Mouse (Mus musculus) WW6 (cell line): ENCODE measurements around the gene Acaca.
A peak's percentile ranks its signal among the peaks of the same experiment; 100 is the strongest.

Experiments used
- DNase-seq: peaks from one replicate; pipeline ENCODE4 v3.0.0-alpha.2; 2013; ENCODE audit warnings: low read depth, low spot score

The Acaca gene

DNA sequence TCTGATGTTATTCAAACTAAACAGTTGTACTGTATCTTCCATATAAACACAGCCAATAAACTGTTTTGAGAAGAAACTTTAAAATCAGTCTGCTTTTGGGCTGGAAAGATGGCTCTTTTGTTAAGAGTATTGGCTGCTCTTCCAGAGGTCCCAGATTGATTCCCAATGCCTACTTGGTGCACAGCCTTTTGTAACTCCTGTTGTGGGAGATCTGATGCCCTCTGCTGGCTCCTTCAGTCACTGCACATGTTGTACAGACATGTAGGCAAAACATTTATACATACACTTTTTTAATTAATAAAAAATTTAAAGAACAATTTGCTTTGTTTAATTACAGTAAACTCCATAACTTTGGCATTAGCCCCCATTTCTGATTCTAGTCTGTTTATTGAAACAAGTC, 114.1 kb downstream of the Acaca start:
- peak; percentile 28 for DNase-seq

GRCm38 (mm10) chr11:84247370-84247769, 117.9 kb downstream of the Acaca start:
- DNase-seq: no peak

- no peak for DNase-seq
Measured at GRCm38 (mm10) chr11:84251170-84251569, 121.7 kb downstream of the Acaca start.

DNA sequence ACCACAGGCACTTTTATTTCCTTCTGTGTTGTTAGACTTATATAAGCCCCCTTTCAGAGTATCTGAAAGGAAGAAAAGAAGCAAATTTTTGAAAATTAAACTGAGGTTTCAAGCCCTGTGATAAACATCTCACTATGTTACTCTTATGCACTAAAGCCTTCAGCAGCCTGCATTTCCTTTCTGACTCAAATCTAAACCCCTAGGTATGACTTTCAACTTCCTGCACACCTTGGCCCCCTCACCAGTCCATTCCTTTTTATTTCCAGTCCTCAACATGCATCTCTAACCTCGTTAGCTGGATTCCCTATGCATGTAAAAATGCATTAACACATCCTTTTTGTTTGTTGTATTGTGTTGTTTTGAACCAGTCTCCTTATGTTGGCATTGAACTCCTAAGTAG, 123.0 kb downstream of the Acaca start:
- no peak for DNase-seq

DNA sequence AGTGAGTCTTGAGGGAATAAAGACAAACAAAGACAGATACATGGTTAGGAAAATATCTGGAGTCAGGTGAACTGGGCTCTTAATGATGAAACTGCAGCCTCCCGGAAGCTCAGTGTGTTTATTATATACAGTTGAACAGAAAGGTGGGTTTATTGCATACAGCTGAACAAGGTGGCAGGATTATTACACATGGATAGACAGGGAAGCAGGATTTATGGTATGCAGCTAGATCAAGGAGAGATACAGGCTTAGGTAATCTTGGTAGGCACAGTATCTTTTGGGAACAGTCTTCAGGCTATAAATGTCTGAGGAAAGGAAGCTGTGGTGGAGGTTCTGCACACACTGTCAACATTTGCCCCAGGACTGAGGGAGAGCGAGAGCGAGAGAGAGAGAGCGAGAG, 126.4 kb downstream of the Acaca start:
- DNase-seq: no peak

DNA sequence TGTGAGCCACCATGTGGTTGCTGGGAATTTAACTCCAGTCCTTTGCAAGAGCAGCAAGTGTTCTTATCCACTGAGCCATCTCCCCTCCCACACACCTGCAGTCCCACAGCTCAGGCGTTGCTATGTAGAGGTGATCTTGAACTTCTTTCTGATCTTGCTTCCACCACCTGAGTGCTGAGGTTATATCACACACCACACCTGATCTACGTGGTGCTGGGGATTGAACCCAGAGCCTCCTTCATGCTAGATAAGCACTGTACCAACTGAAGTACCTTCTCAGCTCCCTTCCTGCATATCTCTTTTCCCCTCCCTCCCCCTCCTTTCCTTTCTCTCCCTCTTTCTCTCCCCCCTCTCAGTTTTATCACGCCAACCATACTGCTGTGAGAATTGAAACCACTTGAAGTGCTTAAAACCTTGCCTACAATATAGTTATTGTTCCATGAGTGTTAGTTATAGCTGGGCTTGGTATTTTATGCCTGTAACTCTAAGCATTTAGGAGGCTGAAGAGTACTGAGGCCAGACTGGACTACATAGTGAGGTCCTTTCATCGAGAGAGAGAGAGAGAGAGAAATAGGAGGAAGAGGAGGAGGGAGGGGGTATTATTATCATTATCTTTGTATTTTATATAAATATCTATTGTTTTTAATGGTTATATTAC, 128.7 kb downstream of the Acaca start:
- no peak for DNase-seq

DNA sequence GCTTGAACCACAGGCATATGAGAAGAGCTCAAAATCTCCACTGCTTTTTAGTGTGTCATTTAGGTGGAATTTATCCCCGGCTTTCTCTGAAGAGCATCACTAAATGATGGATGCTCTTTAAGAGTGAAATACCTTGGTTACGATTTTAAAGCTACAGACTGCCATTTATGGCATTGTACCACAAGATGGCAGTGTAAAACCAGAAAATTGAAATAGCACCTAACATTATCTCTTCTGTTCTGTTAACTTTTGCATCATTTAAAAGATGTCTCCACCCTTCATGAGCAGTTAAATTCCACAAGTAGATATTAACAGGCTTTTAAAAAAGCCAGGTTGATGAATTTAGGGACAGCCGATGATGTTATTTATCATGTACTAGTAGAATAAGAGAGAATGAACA, 135.0 kb downstream of the Acaca start:
- DNase-seq: no peak

GRCm38 (mm10) chr11:84268068-84268467, 138.6 kb downstream of the Acaca start:
- peak; percentile 26 for DNase-seq

DNA sequence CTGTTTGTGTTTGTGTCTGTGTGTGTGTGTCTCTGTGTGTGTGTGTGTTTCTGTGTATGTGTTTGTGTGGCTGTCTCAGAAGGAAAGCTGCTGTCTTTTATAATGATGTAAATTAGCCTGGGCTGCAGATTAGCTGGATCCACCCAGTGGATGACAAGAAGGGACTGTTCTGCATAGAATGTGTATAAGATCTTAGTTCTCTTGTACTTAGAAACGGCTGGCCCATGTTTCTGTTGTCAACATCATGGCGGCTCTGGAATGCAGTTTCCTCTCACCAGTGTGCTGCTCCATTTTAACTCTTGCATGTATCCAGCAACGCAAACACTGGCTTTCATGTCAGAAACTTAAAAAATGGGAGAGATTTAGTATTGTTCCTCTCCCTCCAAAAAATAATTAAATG, 141.0 kb downstream of the Acaca start:
- DNase-seq: no peak

GRCm38 (mm10) chr11:84271948-84272347, 142.5 kb downstream of the Acaca start:
- no peak for DNase-seq

- DNase-seq: no peak
Measured at GRCm38 (mm10) chr11:84272574-84272973, 143.1 kb downstream of the Acaca start.

- peak; percentile 7 for DNase-seq
Measured at GRCm38 (mm10) chr11:84276979-84277378, 147.5 kb downstream of the Acaca start.

GRCm38 (mm10) chr11:84281280-84281679, 151.8 kb downstream of the Acaca start:
- no peak for DNase-seq

DNA sequence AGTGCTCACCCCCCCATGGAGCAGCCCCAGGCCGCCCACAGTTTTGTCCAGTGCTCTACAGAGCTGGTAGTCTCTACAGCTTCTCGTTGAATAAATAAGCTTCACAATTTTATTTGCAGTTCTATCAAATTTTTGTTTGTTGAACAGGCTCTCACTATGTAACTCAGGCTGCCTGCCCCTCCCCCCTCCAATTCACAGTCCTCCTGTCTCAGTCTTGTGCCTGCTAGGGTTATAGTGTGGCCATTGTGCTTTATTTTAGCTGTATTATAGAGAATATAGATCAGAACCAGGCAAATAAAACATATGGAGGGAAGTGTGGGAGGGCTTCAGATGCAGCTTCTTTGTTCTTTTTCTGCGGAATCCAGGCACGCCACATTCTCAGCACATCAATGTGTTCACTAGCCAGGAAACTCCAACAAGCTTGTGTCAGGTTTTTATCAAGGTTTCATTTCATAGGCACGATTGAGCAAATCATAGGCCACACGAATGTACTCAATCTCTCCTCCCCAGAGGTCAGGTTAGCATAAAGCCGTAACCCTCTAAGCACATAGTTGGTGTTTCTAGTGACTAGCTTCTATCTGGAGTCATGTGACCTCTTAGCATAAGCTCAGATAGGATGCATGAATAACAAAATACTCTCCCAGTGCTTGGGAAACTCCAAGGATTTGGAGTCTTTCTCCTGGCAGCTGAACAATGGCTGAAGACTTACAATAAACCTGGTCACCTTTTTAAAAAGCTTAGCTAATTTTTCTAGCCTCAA, 153.7 kb downstream of the Acaca start:
- DNase-seq: no peak

GRCm38 (mm10) chr11:84290781-84291180, 161.3 kb downstream of the Acaca start:
- no peak for DNase-seq

DNA sequence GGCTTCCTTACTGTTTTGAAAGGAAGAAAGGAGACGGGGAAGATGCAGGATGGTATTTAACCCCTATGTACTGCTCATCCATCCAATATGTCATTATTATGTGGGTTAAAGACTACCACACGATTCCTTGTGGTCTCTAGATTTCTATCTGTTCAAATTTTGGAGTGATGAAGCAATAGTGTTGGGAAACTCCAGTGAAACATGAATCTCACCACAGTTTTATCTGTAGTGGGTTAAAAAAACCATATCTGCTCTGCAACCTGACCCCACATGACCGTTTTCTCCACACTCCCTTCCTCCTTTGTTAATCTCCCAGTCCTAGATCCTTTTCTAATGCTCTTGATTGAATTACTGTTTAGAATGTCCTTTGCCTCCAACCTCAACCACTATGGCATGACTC, 163.1 kb downstream of the Acaca start:
- no peak for DNase-seq

- DNase-seq: no peak
Measured at GRCm38 (mm10) chr11:84293288-84293687, 163.8 kb downstream of the Acaca start.

DNA sequence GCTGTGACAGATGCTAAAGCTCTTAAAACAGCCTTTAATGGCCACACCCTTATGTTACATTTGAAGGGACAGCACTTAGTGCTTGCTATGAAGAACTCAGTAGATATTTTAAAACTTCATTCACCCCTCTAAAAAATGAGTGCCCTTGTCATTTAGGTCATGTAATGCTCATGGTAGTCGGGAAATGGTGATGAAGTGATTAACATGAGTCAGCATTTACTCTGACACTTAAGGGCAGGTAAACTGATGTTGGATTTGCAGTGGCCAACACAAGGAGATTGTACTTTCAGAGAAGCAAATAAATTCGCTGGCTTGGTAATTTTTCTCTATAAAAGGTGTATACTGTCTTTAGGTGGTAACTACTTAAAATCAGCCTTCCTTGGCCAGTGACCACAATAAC, 166.9 kb downstream of the Acaca start:
- DNase-seq: no peak

DNA sequence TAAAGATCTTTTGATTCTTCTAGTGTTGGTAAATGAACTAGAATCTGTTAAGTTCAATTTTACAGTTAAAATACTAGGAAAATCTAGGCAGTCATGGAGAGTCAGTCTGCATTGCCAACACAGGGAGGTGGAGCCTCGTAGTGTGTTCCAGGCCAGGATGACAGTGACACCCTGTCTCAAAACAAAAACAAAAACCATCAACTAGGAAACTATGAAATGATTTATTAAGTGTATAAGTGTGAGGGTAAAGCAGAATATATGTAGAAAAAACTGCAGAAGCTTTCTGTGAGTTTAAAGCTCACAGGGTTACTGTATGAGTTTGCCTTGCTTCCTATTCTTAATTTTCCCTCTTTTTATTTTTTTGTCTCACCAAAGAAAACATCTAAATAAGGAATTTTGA, 176.0 kb downstream of the Acaca start:
- DNase-seq: no peak

- no peak for DNase-seq
Measured at GRCm38 (mm10) chr11:84306158-84306742, 176.8 kb downstream of the Acaca start.

DNA sequence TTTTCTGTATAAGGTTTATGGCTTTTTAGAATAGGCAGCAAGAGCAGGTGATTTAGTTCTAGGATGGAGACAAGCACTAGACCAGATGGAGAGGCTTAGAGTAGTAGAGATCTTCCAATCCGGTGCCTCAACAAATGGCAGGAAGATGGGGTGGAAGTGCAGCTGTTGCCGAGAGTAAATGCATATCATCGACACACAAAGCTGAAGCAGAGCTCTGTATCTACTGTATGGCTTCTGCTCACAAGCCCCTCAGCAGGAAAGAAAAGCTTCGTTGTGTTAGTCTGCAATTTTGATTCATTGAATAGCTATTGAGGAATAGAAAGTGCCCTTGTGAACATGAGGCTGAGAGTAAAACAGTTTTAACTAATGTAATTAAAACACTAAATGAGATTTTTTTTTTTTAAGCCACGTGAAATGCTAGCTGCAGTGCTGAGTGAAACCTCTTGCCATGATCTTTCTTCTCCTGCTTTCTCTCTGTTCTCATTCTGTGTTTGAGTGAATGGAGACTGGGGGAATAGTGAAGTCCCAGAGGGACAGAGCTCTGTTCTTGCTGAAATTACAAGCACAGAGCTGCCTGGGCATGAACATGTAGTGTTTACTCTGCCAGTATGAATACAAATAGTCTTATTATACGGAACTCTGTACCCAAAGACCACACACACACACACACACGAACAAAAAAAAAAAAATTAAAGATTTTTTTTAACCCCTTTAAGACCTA, 194.7 kb downstream of the Acaca start:
- DNase-seq: no peak

GRCm38 (mm10) chr11:84327086-84327485, 197.6 kb downstream of the Acaca start:
- no peak for DNase-seq
